Mouse (Mus musculus): Measurements from ENCODE around the gene Rps25.

DNA sequence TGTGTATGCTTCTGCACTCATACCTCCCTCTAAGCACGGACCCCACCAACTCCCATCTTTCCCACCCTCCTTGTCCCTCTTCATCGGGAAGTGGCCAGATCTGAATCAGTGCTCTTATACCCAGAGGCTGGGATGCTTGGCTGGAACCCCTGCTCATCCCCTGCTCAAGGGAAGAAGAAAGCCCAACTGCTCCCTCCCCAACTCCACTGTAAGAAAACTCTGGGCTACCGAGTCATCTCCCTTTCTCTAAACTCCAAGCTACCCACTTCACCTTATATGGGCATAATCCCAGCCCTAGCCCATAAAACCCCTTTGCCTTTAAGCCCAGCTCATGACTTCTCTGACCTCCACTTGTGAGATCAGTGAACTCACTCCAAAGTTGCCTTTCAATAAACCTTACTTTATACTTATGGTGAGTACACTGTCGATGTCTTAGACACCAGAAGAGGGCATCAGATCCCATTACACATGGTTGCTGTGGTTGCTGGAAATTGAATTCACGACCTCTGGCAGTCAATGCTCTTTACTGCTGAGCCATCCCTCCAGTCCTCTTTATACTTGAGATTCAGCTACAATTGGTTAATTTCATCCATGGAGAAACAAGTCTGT lies 25.7 kb downstream of the Rps25 start:
- TF ChIP-seq CTCF (IDR thresholded peaks at IDR 0.05; ENCODE audit: extremely low read depth, insufficient read depth, low read length) (no peak), POLR2A (IDR thresholded peaks at IDR 0.05; ENCODE audit: extremely low read depth, insufficient read depth, low read length) (no peak)
